Comparison of ENCODE assay signal across 7 mouse cellular contexts in the genomic region with DNA sequence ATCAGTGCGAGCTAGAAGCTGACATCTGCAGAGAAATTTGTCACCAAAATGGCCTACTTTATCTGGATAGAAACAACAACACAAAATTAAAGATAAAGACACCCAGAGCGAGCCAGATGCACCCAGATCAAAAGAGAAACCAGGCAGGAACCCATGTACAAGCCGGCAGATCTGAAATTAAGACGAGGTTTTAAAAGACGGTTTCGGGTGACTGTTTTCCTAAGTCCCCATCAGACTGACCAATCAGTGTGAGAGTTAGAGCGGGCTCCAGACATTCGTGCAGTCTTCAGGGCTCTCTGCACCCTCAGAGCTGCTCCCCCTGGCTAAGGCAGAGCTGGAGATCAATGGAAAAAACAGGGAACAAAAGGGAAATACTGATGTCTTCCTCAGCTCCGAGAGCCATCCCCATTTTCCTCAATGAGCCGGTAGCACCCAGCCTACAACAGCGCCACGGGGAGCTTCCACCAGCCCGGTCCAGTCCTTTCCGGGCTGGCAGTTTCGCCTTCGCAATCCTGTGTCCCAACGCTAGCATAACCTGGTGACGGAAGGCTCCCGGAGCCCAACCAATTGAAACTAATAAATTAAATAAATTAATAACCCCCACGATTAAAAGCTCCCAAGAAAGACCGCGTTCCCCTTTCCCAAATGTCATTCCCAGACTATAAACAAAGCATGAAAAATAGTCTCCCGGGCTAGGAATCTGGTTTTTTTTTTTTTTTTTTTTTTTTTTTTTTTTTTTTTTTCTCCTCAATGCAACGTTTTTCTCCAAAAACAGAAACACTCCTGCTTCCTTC. TPM values are rescaled to one million over a fixed set of nuclear protein-coding genes. Genes with fewer than 3 reads are reported as not detected.
DNase-seq lines count a peak whose midpoint lies in the region; ATAC-seq lines count a peak whose summit lies in the region.

No protein-coding gene starts in this region.

- peak overlapping the region; percentile 66 for H3K4me2 ChIP-seq in hindbrain, embryonic 14.5 days (replicated peaks)

- H3K9me3 ChIP-seq in hindbrain, embryonic 14.5 days (ENCODE audit: control insufficient read depth, low read length), result no peaks in the 10 kb centered on the region

- peaks cover 20% of the 10 kb centered on the region for H3K4me1 ChIP-seq in hindbrain, embryonic 14.5 days (replicated peaks; ENCODE audit: control insufficient read depth, insufficient read depth, low read length)

- H3K36me3 ChIP-seq in hindbrain, embryonic 14.5 days (replicated peaks; ENCODE audit: control insufficient read depth, insufficient read depth), result no peaks in the 10 kb centered on the region

- H3K9ac ChIP-seq in hindbrain, embryonic 14.5 days, result peak overlapping the region; percentile 82

- peak; percentile 54; the same call in 1 of the 2 replicates for ATAC-seq in hindbrain, embryonic 14.5 days (ENCODE audit: low FRiP score)

- under 1% methylated on average over 24 of the region's 24 CpGs for WGBS in hindbrain, embryonic 14.5 days

- H3K27ac ChIP-seq in hindbrain, embryonic 14.5 days, result peak overlapping the region; percentile 83

- no peaks in the 10 kb centered on the region for H3K27me3 ChIP-seq in hindbrain, embryonic 14.5 days (ENCODE audit: control insufficient read depth, insufficient read depth, low read length)

- H3K4me3 ChIP-seq in hindbrain, embryonic 14.5 days (replicated peaks; ENCODE audit: low read length), result peak overlapping the region; percentile 72

- DNase-seq in adipocyte (ENCODE audit: low spot score), result peak; percentile 84
- DNase-seq in cerebellum, postnatal 10 days, result peak; percentile 79 to 81
- peak; percentile 51 to 63 for DNase-seq in frontal cortex, postnatal 36 days (ENCODE audit: low spot score in 2 of 2)
- peak; percentile 69 for DNase-seq in hindbrain, embryonic 14.5 days (ENCODE audit: low spot score)
- DNase-seq in left cerebral cortex, adult 11 months (ENCODE audit: low spot score), result peak; percentile 29
- peak; percentile 66 to 72 for DNase-seq in lung, postnatal 4 days
- peak; percentile 46 for DNase-seq in right cerebral cortex, adult 18-20 months

RNA-seq across cellular contexts. Expression of a gene that starts 1.1 kb away (rescaled TPM):
- 83.6 and 84.9 TPM in 2 replicates for polyA plus RNA-seq in hindbrain, embryonic 14.5 days (2014; fragmentation: Nextera tagmentation; extraction: Ambion mirVana)

Comparison
In these comparisons a context has a peak if more than half of its experiments do, and no peak if none do; other contexts are left out.
1. Peak in every context shown above with its lines: DNase-seq, ATAC-seq, H3K4me3 ChIP-seq and H3K27ac ChIP-seq.
2. DNase-seq: peak in every context shown above with its lines; median percentile 84 in adipocyte; 80 in cerebellum, postnatal 10 days; 69 in hindbrain, embryonic 14.5 days; 69 in lung, postnatal 4 days; 57 in frontal cortex, postnatal 36 days; 46 in right cerebral cortex, adult 18-20 months; 29 in left cerebral cortex, adult 11 months.